Mouse (Mus musculus): ENCODE measurements at regions not wholly inside any gene's neighbourhood (a gene's known extent, or its start where the extent isn't known, plus 50 kb on each side); places are given as distances from the start of the nearest gene placed in this dataset.

DNA sequence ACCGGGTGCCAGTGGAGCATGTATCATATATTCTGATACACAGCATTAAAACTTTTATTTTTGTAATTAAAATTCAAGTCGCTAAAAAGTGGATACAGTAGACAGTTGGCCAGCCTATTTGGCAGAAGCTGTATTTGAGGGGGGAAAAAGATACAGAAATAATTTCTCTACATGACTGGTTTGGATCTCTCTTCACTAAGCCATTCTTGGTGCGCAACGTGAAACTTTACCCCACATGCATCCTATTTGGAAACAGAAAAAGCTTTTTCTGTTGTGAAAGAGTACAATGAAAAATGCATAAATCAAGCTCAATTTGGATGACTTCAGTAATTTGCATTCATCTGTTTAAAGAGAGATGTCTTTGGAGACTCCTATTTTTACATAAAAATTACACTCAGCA is 303.2 kb downstream of the Rergl start:
- H3K9me3 ChIP-seq (replicated peaks): no peaks in the 10 kb centered on the region
- H3K36me3 ChIP-seq (ENCODE audit: poor library complexity, severe bottlenecking): no peaks in the 10 kb centered on the region
- no peak for ATAC-seq
- no peak overlapping the region for H3K4me2 ChIP-seq
- no peak overlapping the region for H3K9ac ChIP-seq
- no peaks in the 10 kb centered on the region for H3K4me1 ChIP-seq
- no peak overlapping the region for H3K4me3 ChIP-seq
- H3K27ac ChIP-seq: no peak overlapping the region
- H3K27me3 ChIP-seq: no peaks in the 10 kb centered on the region
- 80% methylated on average over 4 of the region's 4 CpGs for WGBS

DNA sequence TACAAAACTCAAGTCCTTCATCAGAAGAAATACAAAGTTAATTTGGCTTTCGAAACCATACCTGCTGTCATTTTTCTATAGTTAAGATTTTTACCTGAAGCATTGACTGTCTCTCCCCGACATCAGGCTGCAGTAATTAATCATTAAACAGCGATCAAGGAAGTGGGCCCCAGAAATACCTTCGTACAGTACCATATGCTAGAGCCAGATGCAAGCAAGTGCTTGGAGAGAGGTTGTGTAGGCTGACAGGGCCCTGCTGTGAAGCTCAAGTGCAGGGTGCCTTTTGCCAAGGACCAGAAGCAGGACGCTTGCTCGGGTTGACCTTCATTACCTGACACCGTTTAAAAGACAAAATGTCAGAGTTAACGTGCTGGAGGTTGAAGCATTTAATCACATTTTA is 315.3 kb downstream of the Rergl start:
- Histone ChIP-seq H3K9me3 (replicated peaks) (no peaks in the 10 kb centered on the region), H3K4me2 (no peak overlapping the region), H3K4me3 (no peak overlapping the region), H3K36me3 (ENCODE audit: poor library complexity, severe bottlenecking) (no peaks in the 10 kb centered on the region), H3K4me1 (no peaks in the 10 kb centered on the region), H3K27ac (no peak overlapping the region), H3K9ac (no peak overlapping the region), H3K27me3 (no peaks in the 10 kb centered on the region)
- no peak for ATAC-seq
- WGBS: 72% methylated on average over 8 of the region's 8 CpGs

DNA sequence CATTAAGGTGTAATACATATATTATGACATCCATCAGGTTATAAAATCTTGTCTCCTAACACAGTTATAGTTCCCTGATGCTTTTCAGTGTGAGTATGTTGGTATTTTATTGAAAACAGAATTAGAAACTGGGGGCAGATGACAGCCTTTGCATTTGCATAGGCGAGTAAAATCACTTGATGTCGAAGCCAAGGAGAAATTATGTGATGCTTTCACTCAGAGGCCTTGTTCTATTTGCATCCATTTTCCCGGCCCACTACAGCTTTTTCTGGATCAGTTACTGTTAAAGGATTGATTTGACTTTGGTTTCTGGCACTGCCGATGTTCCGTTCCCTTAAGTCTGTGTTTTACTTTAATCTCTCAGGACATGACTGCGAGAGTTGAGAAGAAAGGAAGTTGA is 341.4 kb downstream of the Rergl start:
- 92% methylated on average over 6 of the region's 6 CpGs for WGBS
- Histone ChIP-seq H3K4me2 (no peak overlapping the region), H3K36me3 (ENCODE audit: poor library complexity, severe bottlenecking) (no peaks in the 10 kb centered on the region), H3K27ac (no peak overlapping the region), H3K27me3 (no peaks in the 10 kb centered on the region), H3K9ac (no peak overlapping the region), H3K9me3 (replicated peaks) (no peaks in the 10 kb centered on the region), H3K4me1 (no peaks in the 10 kb centered on the region), H3K4me3 (no peak overlapping the region)
- no peak for ATAC-seq

DNA sequence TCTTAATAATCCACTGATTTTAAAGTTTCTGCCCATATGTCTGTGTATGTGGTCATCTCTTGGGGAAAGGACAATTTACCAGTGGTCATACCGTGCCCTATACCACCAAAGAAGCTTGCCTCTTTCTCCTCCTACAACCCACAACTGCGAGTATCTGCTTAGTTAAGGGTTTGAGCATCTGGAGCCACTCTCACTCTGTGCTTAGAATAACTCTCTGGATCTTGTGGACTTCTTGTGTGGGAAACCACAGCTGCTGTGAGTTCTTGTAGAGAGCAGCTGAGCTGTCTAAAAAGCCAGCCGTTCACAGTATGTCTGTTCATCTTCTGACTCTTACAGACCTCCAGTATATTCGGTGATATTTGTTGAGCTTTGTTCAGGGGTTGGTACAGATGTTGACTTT is 342.0 kb downstream of the Rergl start:
- no peaks in the 10 kb centered on the region for H3K9me3 ChIP-seq (replicated peaks)
- H3K4me3 ChIP-seq: no peak overlapping the region
- H3K9ac ChIP-seq: no peak overlapping the region
- no peak overlapping the region for H3K27ac ChIP-seq
- H3K36me3 ChIP-seq (ENCODE audit: poor library complexity, severe bottlenecking): no peaks in the 10 kb centered on the region
- no peak for ATAC-seq
- H3K4me2 ChIP-seq: no peak overlapping the region
- 87% methylated on average over 4 of the region's 4 CpGs for WGBS
- H3K4me1 ChIP-seq: no peaks in the 10 kb centered on the region
- H3K27me3 ChIP-seq: no peaks in the 10 kb centered on the region

DNA sequence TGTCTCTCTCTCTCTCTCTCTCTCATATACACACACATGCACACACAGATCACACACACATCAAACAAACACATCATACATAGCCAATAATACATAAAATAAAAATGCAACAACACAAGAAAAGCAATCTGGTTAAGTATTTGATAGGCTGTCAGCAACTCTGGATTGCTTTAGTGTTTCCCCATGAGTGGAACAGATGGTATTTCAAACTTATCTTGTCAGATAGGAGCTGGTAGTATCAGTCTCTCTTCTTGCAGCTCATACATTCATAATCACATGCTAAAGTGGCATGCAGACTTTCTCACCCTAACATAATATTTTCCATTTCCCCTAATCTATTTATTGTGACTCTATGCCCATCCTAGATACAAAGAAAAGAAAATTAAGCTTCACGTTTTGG is 347.0 kb downstream of the Rergl start:
- Histone ChIP-seq H3K4me2 (no peak overlapping the region), H3K27me3 (no peaks in the 10 kb centered on the region), H3K9me3 (replicated peaks) (no peaks in the 10 kb centered on the region), H3K4me1 (no peaks in the 10 kb centered on the region), H3K9ac (no peak overlapping the region), H3K36me3 (ENCODE audit: poor library complexity, severe bottlenecking) (no peaks in the 10 kb centered on the region), H3K27ac (no peak overlapping the region), H3K4me3 (no peak overlapping the region)
- peak; percentile 53; the same call in 1 of the 2 replicates for ATAC-seq
- 97% methylated on average over 1 of the region's 1 CpGs for WGBS

DNA sequence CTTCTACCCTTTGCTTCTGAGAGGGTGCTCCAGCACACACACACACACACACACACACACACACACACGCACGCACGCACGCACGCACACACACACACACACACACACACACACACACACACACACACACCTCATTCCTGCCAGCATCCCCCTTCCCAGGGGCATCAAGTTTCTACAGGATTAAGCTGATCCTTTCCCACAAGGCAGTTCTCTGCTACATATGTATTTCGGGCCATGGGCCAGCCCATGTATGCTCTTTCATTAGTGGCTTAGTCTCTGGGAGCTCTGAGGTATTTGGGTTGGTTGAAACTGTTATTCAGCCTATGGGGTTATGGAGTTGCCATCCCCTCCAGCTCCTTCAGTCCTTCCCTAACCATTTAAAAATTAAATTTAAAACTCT is 366.1 kb downstream of the Rergl start:
- no peak overlapping the region for H3K27ac ChIP-seq
- no peak for ATAC-seq
- WGBS: 80% methylated on average over 6 of the region's 6 CpGs
- H3K27me3 ChIP-seq: no peaks in the 10 kb centered on the region
- no peak overlapping the region for H3K9ac ChIP-seq
- no peaks in the 10 kb centered on the region for H3K4me1 ChIP-seq
- H3K9me3 ChIP-seq (replicated peaks): no peaks in the 10 kb centered on the region
- no peak overlapping the region for H3K4me3 ChIP-seq
- H3K4me2 ChIP-seq: no peak overlapping the region
- no peaks in the 10 kb centered on the region for H3K36me3 ChIP-seq (ENCODE audit: poor library complexity, severe bottlenecking)

DNA sequence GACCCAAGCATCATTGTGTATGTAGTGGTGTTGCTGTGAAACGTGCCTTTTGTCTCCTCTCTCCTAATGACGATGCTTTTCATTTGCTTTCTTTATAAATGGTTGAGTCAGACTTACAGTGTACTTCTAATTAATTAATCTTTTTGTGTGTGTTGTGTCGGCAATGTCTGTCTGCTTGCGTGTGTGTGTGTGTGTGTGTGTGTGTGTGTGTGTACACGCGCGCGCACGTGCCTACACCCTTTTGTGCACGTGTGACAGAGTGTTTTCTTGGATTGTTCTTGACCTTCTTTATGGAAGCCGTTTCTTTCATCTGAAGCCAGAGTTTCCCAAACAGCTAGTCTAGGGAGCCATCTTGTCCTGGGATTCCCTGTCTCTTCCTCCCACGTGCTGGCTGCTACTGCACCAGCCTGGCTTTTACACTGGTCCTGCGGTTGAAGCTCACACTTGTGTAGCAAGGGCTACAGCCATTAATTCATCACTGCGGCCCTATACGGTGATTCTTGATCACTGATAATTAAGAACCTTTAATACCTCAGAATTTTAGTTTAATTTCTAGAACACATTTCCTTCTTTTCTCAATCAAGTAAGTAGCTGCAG is 369.6 kb downstream of the Rergl start:
- Histone ChIP-seq H3K27me3 (no peaks in the 10 kb centered on the region), H3K4me3 (no peak overlapping the region), H3K4me2 (no peak overlapping the region), H3K9me3 (replicated peaks) (no peaks in the 10 kb centered on the region), H3K9ac (no peak overlapping the region), H3K27ac (no peak overlapping the region), H3K36me3 (ENCODE audit: poor library complexity, severe bottlenecking) (no peaks in the 10 kb centered on the region), H3K4me1 (no peaks in the 10 kb centered on the region)
- 51% methylated on average over 15 of the region's 15 CpGs for WGBS
- peak; percentile 72 for ATAC-seq

DNA sequence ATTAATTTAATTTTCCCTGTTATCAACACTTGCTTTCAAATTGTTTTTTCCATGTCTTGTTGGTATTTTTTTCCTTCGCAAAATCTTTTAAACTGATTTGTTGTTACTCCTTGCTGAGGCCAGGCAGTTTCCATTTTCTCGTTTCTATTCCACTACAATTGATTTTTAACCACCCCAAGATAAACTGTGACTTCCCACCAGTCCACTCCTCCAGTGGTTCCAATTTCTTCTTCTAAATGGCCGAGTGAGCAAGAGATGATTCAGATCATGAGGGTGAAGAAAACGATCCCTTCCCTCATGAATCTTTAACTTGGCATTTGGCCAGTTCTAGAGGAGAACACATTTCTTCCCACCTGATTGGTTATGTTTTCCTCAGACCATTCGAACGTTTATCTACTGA is 393.5 kb downstream of the Rergl start:
- no peak overlapping the region for H3K4me3 ChIP-seq

DNA sequence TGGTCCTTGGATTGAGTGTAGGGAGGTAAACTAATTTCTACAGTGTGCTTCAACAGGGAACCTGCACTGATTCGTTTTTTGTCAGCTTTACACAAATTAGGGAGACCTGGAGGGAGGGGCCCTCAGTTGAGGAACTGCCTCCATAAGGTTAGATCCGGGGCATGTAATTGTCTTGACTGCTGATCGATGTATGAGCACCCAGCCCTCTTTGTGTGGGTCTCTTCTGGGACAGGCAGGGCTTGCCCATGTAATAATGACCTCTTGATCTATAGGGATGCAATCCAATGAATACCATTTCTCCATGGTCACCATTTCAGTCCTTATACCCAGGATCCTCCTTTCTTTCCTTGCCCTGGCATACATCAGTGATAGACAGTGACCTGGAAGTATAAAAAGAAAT is 398.4 kb downstream of the Rergl start:
- no peaks in the 10 kb centered on the region for H3K4me1 ChIP-seq
- H3K27ac ChIP-seq: no peak overlapping the region
- no peak overlapping the region for H3K4me2 ChIP-seq
- H3K27me3 ChIP-seq: no peaks in the 10 kb centered on the region
- H3K36me3 ChIP-seq (ENCODE audit: poor library complexity, severe bottlenecking): no peaks in the 10 kb centered on the region
- 74% methylated on average over 3 of the region's 3 CpGs for WGBS
- H3K4me3 ChIP-seq: no peak overlapping the region
- no peaks in the 10 kb centered on the region for H3K9me3 ChIP-seq (replicated peaks)
- H3K9ac ChIP-seq: no peak overlapping the region
- no peak for ATAC-seq

More for the DNA sequence above, 393.5 kb downstream of the Rergl start:
- Histone ChIP-seq H3K9ac (no peak overlapping the region), H3K9me3 (replicated peaks) (no peaks in the 10 kb centered on the region), H3K4me1 (no peaks in the 10 kb centered on the region), H3K27me3 (no peaks in the 10 kb centered on the region), H3K36me3 (ENCODE audit: poor library complexity, severe bottlenecking) (no peaks in the 10 kb centered on the region), H3K27ac (no peak overlapping the region), H3K4me2 (no peak overlapping the region)
- no peak for ATAC-seq
- 75% methylated on average over 6 of the region's 6 CpGs for WGBS

DNA sequence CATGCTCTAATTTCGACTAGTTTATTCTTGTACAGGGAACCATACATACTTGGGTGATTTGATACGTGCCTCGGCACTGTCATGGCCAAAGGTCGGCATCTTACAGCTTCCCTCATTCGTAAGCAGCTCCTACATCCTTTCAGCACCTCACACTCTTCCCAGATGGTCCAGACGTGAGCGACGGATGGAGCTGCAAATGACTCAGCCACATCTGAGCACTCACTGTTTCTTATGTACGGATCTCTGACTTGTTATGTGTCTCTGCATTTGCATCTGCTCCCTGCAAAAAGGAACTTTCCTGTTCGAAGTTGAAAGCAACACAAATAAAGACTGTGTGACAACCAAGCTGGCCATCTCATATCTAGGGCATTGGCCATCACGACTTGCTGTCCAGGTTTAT is 402.5 kb downstream of the Rergl start:
- WGBS: 88% methylated on average over 11 of the region's 11 CpGs
- Histone ChIP-seq H3K4me3 (no peak overlapping the region), H3K4me1 (no peaks in the 10 kb centered on the region), H3K27me3 (no peaks in the 10 kb centered on the region), H3K4me2 (no peak overlapping the region), H3K27ac (no peak overlapping the region), H3K9me3 (replicated peaks) (no peaks in the 10 kb centered on the region), H3K36me3 (ENCODE audit: poor library complexity, severe bottlenecking) (no peaks in the 10 kb centered on the region), H3K9ac (no peak overlapping the region)
- no peak for ATAC-seq

DNA sequence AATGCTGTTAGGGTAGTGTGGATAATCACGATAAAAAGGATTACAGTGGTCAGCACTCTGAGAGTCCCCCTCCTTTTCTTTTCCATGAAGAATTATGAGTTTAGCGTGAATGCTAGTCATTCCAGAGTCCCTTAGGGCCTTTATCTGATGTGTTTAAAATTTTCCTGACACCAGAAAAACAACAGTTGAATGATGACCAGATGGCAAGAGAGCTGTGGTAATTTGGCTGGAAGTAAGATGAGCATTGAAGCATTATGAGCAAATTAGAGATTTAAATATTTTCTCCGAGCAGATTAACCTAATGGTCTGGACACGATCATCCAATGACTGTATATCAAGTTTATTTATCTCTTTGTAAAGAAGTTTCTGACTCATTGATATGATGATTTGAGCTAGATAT is 417.1 kb upstream of the Igbp1b start:
- 45% methylated on average over 4 of the region's 4 CpGs for WGBS
- 0 out of 2 replicates have a peak, but pooled peaks have one; percentile 36 for ATAC-seq
- no peak overlapping the region for H3K4me2 ChIP-seq

DNA sequence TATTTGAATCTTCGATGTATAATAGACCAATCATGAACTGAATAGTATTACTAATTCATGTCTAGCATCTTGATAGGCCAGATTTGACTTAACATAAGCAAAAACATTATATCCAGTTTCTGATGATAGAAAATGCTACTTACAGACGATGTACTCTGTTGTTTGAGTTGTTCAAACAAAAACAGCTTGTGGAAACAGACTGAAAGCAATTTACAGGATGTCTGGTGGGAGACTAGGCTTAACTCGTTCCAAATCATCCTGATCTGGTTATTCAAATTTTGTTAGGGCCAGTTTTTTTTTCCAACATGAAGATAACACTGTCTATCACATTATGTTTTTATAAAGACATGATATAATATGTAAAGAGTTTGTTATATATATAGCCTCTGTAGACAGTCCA is 369.4 kb upstream of the Igbp1b start:
- Histone ChIP-seq H3K36me3 (ENCODE audit: poor library complexity, severe bottlenecking) (no peaks in the 10 kb centered on the region), H3K27me3 (no peaks in the 10 kb centered on the region), H3K4me2 (no peak overlapping the region), H3K9ac (no peak overlapping the region), H3K4me1 (no peaks in the 10 kb centered on the region), H3K27ac (no peak overlapping the region), H3K9me3 (replicated peaks) (no peaks in the 10 kb centered on the region), H3K4me3 (no peak overlapping the region)
- ATAC-seq: no peak; the same call in 1 of the 2 replicates
- WGBS: 82% methylated on average over 3 of the region's 3 CpGs

More for the DNA sequence above, 417.1 kb upstream of the Igbp1b start:
- Histone ChIP-seq H3K36me3 (ENCODE audit: poor library complexity, severe bottlenecking) (no peaks in the 10 kb centered on the region), H3K27ac (no peak overlapping the region), H3K4me3 (no peak overlapping the region), H3K4me1 (no peaks in the 10 kb centered on the region), H3K9me3 (replicated peaks) (0 out of 2 replicates have a peak, but pooled peaks cover 3% of the 10 kb centered on the region), H3K9ac (no peak overlapping the region), H3K27me3 (no peaks in the 10 kb centered on the region)

DNA sequence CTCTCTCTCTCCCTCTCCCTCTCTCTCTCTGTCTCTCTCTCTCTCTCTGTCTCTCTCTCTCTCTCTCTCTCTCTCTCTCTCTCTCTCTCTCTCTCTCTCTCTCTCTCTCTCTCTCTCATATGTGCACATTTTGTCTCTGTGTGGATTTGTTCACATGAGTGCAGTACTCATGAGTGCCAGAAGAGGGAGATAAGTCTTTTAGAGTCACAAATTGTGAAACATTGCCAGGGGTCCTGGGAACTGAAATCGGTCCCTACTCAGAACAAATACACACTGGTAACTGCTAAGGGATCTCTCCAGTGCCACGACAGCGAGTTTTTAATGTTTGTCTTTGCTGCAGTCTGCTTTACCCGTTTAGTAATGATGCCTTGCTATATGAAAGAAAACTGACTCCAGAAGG is 356.2 kb upstream of the Igbp1b start:
- Histone ChIP-seq H3K4me3 (no peak overlapping the region), H3K36me3 (ENCODE audit: poor library complexity, severe bottlenecking) (no peaks in the 10 kb centered on the region), H3K27ac (no peak overlapping the region), H3K4me2 (no peak overlapping the region), H3K9ac (no peak overlapping the region), H3K4me1 (no peaks in the 10 kb centered on the region), H3K9me3 (replicated peaks) (no peaks in the 10 kb centered on the region), H3K27me3 (no peaks in the 10 kb centered on the region)
- 91% methylated on average over 4 of the region's 4 CpGs for WGBS
- no peak for ATAC-seq
